Mouse (Mus musculus) right cerebral cortex, postnatal 4 days (tissue): ENCODE data around the gene Adam26b.
"Not testable (repeated sequence)": the region's sequence is repeated elsewhere in the genome, so short reads cannot be mapped to it uniquely, and the experiment has no call there.

ENCODE experiments used
- DNase-seq: peaks from one replicate; pipeline ENCODE4 v3.0.0-alpha.2; 2022

The Adam26b gene

GRCm38 (mm10) chr8:43528006-43528405 lies at the start of gene Adam26b:
Gene Adam26b (minus strand): TSS chr8:43528106.
- DNase-seq: not testable (repeated sequence)

GRCm38 (mm10) chr8:43576607-43577006 lies 48.7 kb upstream of the Adam26b start, which contains the start of gene Adam26a:
Gene Adam26a (minus strand): TSS chr8:43576707.
- DNase-seq: not testable (repeated sequence)
